Mouse (Mus musculus) spleen, postnatal 10 days (tissue): ENCODE data around the gene Ube2z.

Experiments
- DNase-seq, 2 experiments: peaks; one replicate each; pipeline ENCODE4 v3.0.0; 2021 to 2022; ENCODE audit warnings: low spot score in 2 of 2

The Ube2z gene

GRCm38 (mm10) chr11:96058309-96058708, 6.9 kb downstream of the Ube2z start:
- DNase-seq = no peak

DNA sequence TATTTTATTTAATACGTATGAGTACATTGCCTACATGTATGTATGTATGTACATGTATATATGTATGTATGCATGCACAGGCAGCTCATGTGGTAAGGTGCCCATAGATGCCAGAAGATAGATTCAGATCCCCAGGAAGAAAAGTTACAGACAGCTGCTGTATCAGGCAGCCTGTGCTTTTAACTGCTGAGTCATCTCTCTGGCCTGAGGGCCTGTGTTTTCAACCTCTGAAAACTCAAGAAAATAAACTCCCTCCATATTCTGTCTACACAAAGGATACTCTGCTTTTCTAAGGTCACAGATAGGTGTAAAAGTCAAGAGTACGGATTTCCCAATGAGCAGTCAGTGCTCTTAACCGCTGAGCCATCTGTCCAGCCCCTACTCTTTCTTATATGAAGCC, 14.3 kb downstream of the Ube2z start:
- DNase-seq = no peak

DNA sequence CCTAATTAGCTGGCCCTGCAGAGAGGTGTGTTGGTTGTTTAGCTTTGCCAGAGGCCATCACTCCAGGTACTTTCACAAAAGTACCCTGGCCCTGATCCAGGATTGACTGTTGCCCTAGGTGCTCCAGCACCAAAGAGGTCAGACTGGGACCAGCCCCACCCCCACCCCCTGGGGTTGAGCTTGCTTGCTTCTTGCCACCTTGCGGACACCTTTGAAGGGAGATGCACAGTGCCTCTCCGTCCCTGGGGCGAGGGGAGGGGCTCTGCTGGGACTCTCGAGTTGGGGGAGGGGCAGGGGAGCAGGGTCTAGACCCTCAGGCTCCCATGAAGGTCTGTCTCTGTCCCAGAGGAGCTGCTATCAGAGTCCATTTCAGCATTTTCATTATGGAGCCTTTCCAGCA, 15.2 kb downstream of the Ube2z start:
- DNase-seq = no peak

DNA sequence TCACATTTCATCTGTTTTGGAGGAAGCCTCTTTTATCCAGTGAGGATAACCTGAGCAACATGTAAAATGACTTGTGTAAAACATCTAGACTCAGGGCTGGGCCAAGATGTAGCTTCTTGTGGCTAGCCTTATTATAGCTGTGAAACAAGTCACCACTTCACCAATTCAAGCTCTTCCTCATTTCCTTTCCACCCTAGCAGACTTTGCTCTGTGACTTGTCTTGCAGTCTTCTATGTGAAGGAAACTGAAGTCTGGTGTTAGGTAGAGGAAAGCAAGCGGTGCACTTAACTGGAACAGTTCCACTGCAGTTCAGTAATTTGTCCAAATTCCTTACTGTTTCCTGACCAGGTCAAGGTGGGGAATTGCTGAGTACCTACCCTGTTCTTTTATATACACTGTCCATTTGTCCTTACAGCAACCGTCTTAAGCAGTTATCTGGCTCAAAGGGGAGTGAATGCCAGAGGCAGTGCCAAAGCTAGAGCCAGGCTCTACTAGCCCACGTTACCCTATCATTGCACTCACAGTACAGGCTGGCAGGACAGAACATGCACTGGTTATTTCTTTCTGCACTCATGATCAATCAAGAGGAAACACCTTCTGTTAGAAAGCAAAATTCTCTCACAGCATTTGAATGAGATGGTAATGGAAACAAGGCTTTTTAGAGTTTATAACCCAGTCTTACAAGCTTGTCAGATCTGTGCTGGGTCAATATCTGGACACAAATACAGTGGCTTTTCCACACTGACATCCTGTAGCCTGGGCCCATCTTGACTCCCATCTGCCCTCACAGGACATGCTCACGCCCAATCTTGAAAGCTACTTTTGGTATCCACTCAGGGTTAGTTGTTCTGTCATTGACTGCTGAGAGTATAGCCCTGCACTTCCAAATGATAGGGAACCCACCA, 17.5 kb downstream of the Ube2z start:
- DNase-seq = no peak

DNA sequence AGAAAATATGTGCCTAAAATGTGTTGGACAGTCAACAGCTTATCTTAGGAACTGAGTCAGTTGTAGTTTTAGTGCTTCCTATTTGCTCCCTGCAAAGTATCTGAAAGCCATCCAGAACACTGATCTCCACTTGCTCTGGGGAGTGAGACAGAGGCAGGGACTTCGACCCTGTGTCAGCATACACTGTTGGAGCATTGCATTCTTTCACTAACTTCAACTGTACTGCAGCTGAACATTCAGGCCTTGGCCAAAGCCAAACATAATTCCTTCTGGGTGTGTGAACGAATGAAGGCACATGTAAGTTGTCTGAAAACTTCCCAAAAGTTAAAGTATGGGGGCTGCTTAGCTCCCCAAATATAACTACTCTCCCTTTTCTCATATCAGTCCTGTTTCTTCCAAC, 18.4 kb downstream of the Ube2z start:
- no peak for DNase-seq

DNA sequence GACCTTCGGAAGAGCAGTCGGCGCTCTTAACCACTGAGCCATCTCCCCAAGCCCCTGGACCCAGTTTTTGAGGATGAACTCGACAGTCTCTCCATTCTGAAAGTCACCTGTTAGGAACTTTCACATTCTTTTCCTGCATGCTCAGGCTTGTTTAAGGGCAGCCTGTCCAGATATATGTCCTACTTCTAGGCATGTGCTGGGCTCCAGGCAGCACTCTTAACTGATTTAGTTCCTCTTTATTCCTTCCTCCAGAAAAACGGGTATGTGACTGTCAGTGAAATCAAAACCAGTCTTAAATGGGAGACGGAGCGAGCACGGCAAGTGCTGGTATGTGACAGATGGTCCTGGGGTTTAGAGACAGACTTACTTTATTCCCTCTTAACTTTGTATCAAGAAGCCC, 19.2 kb downstream of the Ube2z start:
- DNase-seq = no peak

GRCm38 (mm10) chr11:96044803-96045567, 20.2 kb downstream of the Ube2z start:
- no peak for DNase-seq

GRCm38 (mm10) chr11:96038560-96038959, 26.6 kb downstream of the Ube2z start:
- no peak for DNase-seq

DNA sequence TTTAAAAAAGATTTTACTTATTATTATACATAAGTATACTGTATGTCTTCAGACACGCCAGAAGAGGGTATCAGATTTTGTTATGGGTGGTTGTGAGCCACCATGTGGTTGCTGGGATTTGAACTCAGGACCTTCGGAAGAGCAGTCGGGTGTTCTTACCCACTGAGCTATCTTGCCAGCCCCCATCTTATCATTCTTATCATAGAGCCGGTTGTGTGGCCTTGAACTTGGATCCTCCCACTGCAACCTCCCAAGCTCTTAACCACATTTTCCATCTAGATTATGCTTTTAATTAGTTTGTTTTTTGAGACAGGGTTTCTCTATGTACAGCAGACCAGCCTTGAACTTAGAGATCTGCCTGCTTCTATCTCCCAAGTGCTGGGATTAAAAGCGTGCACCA, 27.7 kb downstream of the Ube2z start:
- no peak for DNase-seq

GRCm38 (mm10) chr11:96035133-96035532, 30.1 kb downstream of the Ube2z start:
- no peak for DNase-seq

DNA sequence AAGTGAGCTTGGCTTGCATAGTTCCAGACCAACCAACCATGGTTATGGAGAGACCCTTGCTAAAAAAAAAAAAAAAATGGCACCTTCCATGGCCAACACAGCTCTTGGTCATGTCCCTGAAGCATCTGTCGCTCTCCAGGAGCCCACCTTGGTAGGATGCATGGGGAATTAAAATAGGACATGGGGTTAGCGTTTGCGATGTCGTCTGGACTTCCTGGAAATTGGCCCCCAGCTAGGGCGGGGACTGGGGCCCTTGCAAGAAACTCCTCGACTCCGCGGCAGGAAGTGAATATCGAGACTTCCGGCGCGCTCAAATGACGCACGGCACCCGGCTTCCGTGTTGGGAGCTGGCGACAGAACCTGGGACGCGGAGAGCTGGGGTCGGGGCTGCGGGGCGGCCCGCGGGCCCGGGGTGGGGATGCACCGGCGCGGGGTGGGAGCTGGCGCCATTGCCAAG, 30.6 kb downstream of the Ube2z start, which contains the start of gene Snf8:
Gene Snf8 (plus strand): TSS at position 290 of the 457 bp plus-strand sequence.
- DNase-seq = peak; percentile 88 to 95

- DNase-seq = no peak
Observed at GRCm38 (mm10) chr11:96034116-96034515, 31.1 kb downstream of the Ube2z start.

- DNase-seq = peak in 1 of 2 experiments; percentile 24
Observed at GRCm38 (mm10) chr11:96033264-96033663, 31.9 kb downstream of the Ube2z start.

- no peak for DNase-seq
Observed at GRCm38 (mm10) chr11:96031701-96032100, 33.5 kb downstream of the Ube2z start.

DNA sequence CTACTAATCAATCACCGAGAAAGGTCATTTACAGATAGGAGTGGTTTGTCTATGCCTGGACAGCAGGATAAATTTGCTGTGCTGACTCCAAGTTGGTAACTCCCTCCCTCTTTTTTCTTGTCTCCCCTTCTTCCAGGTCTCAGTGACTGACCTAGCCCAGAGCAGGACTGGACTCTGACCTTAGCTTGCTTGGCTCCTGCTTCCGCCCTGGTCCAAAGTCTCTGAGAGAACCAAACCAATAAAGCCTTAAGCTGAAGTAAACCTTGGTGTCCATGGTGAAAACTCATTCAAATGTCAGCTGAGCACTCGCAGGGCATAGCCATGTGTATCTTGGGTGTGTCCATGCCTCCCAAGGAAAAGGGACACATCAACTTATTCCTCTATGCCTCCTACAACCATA, 34.6 kb downstream of the Ube2z start:
- no peak for DNase-seq

- DNase-seq = no peak
Observed at GRCm38 (mm10) chr11:96028130-96028529, 37.1 kb downstream of the Ube2z start.

DNA sequence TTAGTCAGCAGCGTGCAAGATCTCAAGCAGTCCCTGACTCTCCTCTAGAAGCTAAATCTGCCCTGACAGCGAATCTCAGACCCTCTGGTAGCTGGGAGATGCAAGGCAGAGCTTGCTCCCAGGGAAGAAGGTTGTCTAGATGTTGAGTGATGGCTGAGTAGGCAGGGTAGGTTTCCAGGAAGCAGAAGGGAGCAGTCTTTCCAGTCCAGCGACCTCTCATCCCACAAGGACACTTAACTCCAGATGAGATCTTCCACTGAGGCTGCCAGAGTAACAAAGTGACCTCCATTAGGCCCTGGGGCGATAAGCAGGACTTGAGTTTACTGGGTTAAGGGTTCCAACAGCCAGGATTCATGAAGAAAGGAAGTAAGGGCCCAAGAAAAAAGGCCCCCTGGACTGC, 44.6 kb downstream of the Ube2z start:
- no peak for DNase-seq

DNA sequence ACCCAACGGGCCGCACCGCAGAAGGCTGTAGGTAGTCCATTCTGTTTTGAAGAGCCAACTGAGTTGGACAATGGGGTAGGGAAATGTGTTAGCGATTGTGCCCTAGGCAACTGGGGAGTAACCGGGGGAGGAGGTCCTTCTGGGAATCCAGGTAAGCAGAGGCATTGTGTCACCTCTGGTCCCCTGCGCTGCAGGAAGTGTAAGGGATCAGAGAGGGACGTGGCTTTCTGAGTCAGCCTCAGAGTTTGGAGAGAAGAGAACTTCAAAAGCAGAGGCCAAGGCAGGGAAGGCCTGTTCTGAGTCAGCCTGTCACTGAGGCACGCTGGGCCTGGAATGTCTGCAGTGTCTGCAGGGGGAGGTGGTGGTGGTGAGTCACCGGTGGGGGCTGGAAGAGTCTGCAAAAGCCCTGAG, 47.2 kb downstream of the Ube2z start:
- DNase-seq = no peak

DNA sequence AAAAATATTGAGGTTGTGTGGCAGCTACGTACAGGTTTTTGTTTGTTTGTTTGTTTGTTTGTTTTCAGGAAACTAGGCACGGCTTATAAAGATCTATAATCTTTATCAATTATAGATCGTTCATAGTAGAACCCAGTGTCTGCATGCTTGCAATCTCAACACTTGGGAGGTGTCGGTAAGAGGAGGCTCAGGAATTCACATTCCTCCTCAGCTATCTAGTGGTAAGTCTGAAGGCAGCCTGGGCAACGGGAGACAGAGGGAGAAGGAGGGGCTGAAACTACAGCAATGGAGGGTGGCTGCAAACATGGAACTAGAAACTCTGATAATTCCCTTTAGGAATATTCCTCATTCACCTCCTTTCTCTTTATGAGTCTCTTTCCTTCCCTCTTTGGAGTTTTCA, 49.8 kb downstream of the Ube2z start:
- no peak for DNase-seq

DNA sequence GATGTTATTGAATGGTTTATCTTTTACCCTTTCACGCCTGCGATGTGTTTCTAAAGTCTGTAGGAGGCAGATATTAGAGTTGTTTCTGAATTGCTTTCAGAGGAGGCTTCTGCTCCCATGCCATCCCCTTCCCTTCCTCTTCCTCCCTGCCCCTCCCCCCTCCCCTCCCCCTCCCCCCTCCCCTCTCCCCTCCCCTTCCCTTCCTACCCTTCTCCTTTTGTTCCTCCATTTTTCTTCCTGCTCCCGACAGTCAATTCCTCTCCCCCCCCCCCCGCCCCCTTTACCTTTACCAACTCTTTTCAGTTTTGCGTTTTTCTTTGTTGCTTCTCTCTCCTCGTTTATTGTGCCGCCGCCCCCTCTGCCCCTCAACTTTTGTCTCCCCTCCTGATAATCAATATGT, 53.2 kb downstream of the Ube2z start:
- no peak for DNase-seq

DNA sequence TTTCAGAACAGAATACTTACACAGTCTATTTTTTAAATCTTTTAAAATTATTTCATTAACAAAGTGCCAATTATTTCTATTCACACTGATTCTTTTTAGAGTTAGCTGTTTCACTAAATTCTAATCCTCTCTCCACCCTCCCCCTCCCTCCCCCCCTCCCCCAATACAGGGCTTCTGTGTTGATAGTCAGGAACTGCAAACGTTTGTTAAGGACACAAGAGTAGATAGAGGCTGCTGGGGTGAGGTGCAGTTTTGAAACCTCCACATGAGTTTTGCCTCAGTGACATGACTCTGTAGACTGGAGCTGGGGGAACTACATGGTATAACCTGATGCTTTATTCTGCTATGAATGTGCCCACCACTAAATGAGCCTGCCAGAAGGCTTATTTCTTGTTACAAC, 56.4 kb downstream of the Ube2z start:
- no peak for DNase-seq

DNA sequence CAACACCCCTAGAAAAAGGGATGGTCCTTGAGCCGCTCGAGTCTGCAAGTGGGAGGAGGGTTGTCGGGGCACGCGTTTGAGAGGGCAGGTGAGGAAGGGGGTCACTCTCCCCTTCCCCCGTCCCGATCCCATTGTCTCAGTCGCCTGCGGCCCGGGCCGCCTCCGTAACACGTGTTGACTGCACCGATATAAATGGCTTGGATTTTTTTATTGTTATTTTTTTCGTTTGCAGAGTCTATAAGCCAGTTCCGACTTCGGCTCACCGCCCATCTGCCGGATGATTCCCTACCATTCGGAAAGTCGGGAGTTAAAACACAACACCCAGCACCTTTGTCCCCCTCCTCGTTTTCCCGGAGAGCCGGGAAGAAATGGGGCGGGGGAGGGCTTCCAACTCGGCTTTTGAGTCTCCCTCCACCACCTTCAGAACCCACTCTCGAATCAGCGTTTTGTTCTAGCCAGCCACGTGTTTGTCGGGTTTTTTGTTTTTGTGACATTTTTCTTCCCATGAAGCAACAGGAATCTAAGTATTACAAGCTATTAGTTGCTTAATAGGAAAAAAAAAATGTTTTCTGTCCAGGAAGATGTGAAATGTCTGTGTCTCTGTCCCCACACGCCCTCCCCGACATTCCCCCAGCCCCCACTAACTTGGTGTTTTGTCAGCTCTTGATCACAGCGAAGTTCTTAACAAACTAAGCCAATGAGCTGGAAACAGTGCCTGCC, 57.5 kb downstream of the Ube2z start:
- no peak for DNase-seq
